Mouse (Mus musculus) intestine, postnatal 0 days (tissue): ENCODE results near the gene Vasn. TPM values are rescaled to one million over a fixed set of nuclear protein-coding genes. Genes with fewer than 3 reads are reported as not detected.

Source experiments
- ATAC-seq: fragments of 200-750 bp; cut with Nextera tagmentation; 2 replicates; pipeline ENCODE4 v1.8.0; 2017; ENCODE audit warnings: mild to moderate bottlenecking, moderate TSS enrichment, moderate library complexity
- H3K27ac ChIP-seq: fragments of 300-500 bp; sonication (generic); 2 replicates; pipeline ENCODE4 v1.5.1; 2014; ENCODE audit warnings: mild to moderate bottlenecking, low read depth, low read length, moderate library complexity
- H3K27me3 ChIP-seq: fragments of 300-500 bp; sonication (generic); replicated peaks from 2 replicates; pipeline ENCODE4 v1.6.1; 2014; ENCODE audit warnings: low read length, mixed read lengths; ENCODE audit not compliant: control insufficient read depth, insufficient read depth
- H3K36me3 ChIP-seq: fragments of 300-500 bp; sonication (generic); 2 replicates; pipeline ENCODE4 v1.6.1; 2014; ENCODE audit warnings: mild to moderate bottlenecking, moderate library complexity; ENCODE audit not compliant: control insufficient read depth, insufficient read depth
- H3K4me1 ChIP-seq: fragments of 300-500 bp; sonication (generic); replicated peaks from 2 replicates; pipeline ENCODE4 v1.6.1; 2014; ENCODE audit warnings: antibody characterized with exemption, low read length, mixed read lengths; ENCODE audit not compliant: control insufficient read depth, insufficient read depth
- H3K4me2 ChIP-seq: fragments of 300-500 bp; sonication (generic); replicated peaks from 2 replicates; pipeline ENCODE4 v1.6.1; 2014; ENCODE audit warnings: low read depth, mild to moderate bottlenecking, moderate library complexity
- H3K4me3 ChIP-seq: fragments of 300-500 bp; sonication (generic); 2 replicates; pipeline ENCODE4 v1.5.1; 2014; ENCODE audit warnings: low read depth, low read length
- H3K9ac ChIP-seq: fragments of 300-500 bp; sonication (generic); 2 replicates; pipeline ENCODE4 v1.6.1; 2014; ENCODE audit warnings: mild to moderate bottlenecking, low read depth, low read length
- H3K9me3 ChIP-seq: fragments of 300-500 bp; sonication (generic); 2 replicates; pipeline ENCODE4 v1.6.1; 2016; ENCODE audit warnings: mixed run types; ENCODE audit not compliant: control insufficient read depth
- CTCF ChIP-seq: sonication (generic); IDR thresholded peaks from 2 replicates; pipeline ENCODE4 v1.5.1; 2016; ENCODE audit warnings: low read depth, mild to moderate bottlenecking, control low read depth, antibody characterized with exemption, moderate library complexity
- WGBS: fragments of 180-500 bp; shearing (Covaris S2); extraction: QIAGEN DNeasy Blood & Tissue Kit; methylation state at CpG from one replicate; pipeline ENCODE4 v1.1.7; 2014; 5-methylcytosine and 5-hydroxymethylcytosine counted together
- polyA plus RNA-seq: library from polyadenylated mRNA; unstranded; fragments of >200 nt; fragmentation: Nextera tagmentation; extraction: Ambion mirVana; gene quantifications from 2 replicates; pipeline ENCODE4 v1.2.1, GENCODE M21; 2015

Vasn gene
- polyA plus RNA-seq, 1 experiment from 2014 or later = 5.0 TPM

GRCm38 (mm10) chr16:4627105-4627504 is 12.6 kb upstream of the Vasn start:
- H3K9ac ChIP-seq = no peak overlapping the region
- no peak for ATAC-seq
- no peak overlapping the region for H3K4me3 ChIP-seq
- no peak overlapping the region for H3K27ac ChIP-seq
- WGBS = 73% methylated on average over 6 of the region's 6 CpGs
- H3K36me3 ChIP-seq = peaks cover 44% of the 10 kb centered on the region
- TF ChIP-seq CTCF = no peak
- H3K27me3 ChIP-seq = no peaks in the 10 kb centered on the region
- H3K9me3 ChIP-seq = no peaks in the 10 kb centered on the region
- H3K4me1 ChIP-seq = no peaks in the 10 kb centered on the region; the same call in 1 of the 2 replicates
- H3K4me2 ChIP-seq = no peak overlapping the region

DNA sequence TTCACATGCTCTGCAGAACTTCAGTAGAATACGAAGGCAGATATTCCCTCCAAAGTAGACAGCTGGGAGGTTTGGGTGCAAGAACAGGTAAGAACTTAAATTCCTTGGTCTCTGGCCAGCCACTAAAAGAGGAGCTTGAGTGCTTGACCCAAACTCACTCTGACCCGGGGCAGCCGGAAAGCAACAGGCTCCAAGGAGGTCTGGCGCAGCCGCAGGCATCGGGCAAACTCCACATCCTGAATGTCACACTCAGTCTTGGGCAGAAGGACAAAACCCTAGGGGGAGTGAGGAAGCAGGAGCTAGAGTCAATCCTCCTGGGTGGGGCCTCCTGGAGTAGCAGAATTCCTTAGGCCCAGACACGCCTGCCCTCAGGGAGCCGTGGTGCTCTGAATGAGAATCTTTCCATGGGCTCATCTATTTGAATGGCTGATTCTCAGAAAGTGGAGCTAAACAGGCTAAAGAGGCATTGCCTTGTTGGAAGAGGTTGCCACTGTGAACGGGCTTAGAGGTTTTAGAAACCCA is 10.8 kb upstream of the Vasn start:
- Histone ChIP-seq H3K4me1 (no peaks in the 10 kb centered on the region), H3K4me2 (no peak overlapping the region), H3K27me3 (no peaks in the 10 kb centered on the region), H3K9me3 (no peaks in the 10 kb centered on the region), H3K27ac (no peak overlapping the region), H3K4me3 (no peak overlapping the region), H3K36me3 (peaks cover 59% of the 10 kb centered on the region), H3K9ac (no peak overlapping the region)
- ATAC-seq = no peak
- 89% methylated on average over 9 of the region's 9 CpGs for WGBS
- no peak for TF ChIP-seq CTCF

GRCm38 (mm10) chr16:4629950-4630349 is 9.8 kb upstream of the Vasn start:
- H3K36me3 ChIP-seq = peaks cover 67% of the 10 kb centered on the region
- no peak overlapping the region for H3K4me3 ChIP-seq
- TF ChIP-seq CTCF = peak; percentile 99
- H3K9me3 ChIP-seq = no peaks in the 10 kb centered on the region
- no peaks in the 10 kb centered on the region for H3K4me1 ChIP-seq
- no peak overlapping the region for H3K9ac ChIP-seq
- H3K27ac ChIP-seq = peak overlapping the region; percentile 28; the same call in 1 of the 2 replicates
- no peak overlapping the region for H3K4me2 ChIP-seq
- no peaks in the 10 kb centered on the region for H3K27me3 ChIP-seq
- 24% methylated on average over 6 of the region's 6 CpGs for WGBS
- peak; percentile 55 for ATAC-seq

- Histone ChIP-seq H3K4me1 (no peaks in the 10 kb centered on the region), H3K27ac (peak overlapping the region; percentile 4; the same call in 1 of the 2 replicates), H3K4me3 (no peak overlapping the region), H3K4me2 (no peak overlapping the region), H3K9ac (no peak overlapping the region), H3K36me3 (peaks cover 63% of the 10 kb centered on the region), H3K27me3 (no peaks in the 10 kb centered on the region), H3K9me3 (no peaks in the 10 kb centered on the region)
- peak; percentile 75 for TF ChIP-seq CTCF
- no peak for ATAC-seq
- WGBS = 39% methylated on average over 7 of the region's 7 CpGs
Measured at GRCm38 (mm10) chr16:4632050-4632449, 7.7 kb upstream of the Vasn start.

DNA sequence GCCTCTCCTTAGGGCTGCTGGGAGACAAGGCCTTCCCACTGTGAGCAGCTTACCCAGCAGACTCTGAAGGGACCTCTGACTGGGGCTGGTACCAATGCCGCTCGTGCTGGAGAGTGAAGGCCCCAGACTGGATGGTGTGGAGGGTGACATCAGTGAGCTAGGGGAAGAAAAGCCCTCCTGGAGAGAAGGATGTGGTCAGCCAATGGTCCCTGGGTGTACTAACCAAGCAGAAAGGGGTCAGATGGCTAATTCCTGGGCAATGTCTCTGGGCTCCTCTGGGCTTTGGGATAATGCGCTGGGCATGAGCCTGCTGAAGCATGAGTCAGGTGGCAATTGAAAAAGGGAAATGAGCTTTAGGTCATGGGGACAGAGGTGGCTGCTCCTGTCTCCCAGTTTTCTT is 6.1 kb upstream of the Vasn start:
- Histone ChIP-seq H3K27me3 (no peaks in the 10 kb centered on the region), H3K4me2 (no peak overlapping the region), H3K4me3 (no peak overlapping the region), H3K27ac (no peak overlapping the region), H3K36me3 (peaks cover 53% of the 10 kb centered on the region), H3K4me1 (no peaks in the 10 kb centered on the region), H3K9ac (no peak overlapping the region), H3K9me3 (no peaks in the 10 kb centered on the region)
- WGBS = 97% methylated on average over 3 of the region's 3 CpGs
- no peak for ATAC-seq
- TF ChIP-seq CTCF = no peak

- no peak overlapping the region for H3K9ac ChIP-seq
- no peaks in the 10 kb centered on the region for H3K9me3 ChIP-seq
- TF ChIP-seq CTCF = no peak
- 0 out of 2 replicates have a peak, but pooled peaks cover 2% of the 10 kb centered on the region for H3K4me1 ChIP-seq
- H3K4me2 ChIP-seq = no peak overlapping the region
- H3K27ac ChIP-seq = no peak overlapping the region
- no peak overlapping the region for H3K4me3 ChIP-seq
- 81% methylated on average over 9 of the region's 9 CpGs for WGBS
- ATAC-seq = no peak
- H3K36me3 ChIP-seq = peaks cover 44% of the 10 kb centered on the region
- H3K27me3 ChIP-seq = no peaks in the 10 kb centered on the region
Measured at GRCm38 (mm10) chr16:4634681-4635080, 5.1 kb upstream of the Vasn start.

DNA sequence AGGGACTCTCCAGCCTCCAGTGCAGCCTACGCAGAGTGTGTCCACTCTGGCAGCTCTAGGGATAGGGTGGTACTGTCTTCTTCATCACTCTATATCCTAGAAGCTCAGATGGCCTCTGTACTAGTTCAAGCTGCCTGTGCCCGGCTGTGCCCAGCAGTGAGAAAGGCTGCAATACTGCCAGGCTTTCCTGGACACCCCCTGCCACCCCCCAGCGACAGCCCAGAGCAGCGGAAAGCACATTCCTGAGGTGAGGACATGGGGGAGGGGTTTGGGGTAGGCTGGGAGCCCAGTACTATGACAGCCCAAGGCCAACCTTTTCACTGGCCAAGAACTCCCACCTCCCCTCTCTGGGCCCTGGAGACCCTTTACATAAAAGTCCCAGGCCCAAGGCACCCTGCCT is 4.0 kb upstream of the Vasn start:
- 0 out of 2 replicates have a peak, but pooled peaks cover 6% of the 10 kb centered on the region for H3K4me1 ChIP-seq
- peaks cover 41% of the 10 kb centered on the region for H3K36me3 ChIP-seq
- no peaks in the 10 kb centered on the region for H3K27me3 ChIP-seq
- no peak for ATAC-seq
- H3K9me3 ChIP-seq = no peaks in the 10 kb centered on the region
- H3K4me3 ChIP-seq = no peak overlapping the region
- H3K9ac ChIP-seq = no peak overlapping the region
- H3K4me2 ChIP-seq = no peak overlapping the region
- WGBS = 77% methylated on average over 4 of the region's 4 CpGs
- TF ChIP-seq CTCF = no peak
- H3K27ac ChIP-seq = no peak overlapping the region
